Mouse (Mus musculus) lung, embryonic 14.5 days (tissue): ENCODE results near the gene Col18a1. TPM values are rescaled to one million over a fixed set of nuclear protein-coding genes. Genes with fewer than 3 reads are reported as not detected.

Source experiments
- ATAC-seq: fragments of 200-750 bp; cut with Nextera tagmentation; 2 replicates; pipeline ENCODE4 v1.8.0; 2017; ENCODE audit warnings: mild to moderate bottlenecking, moderate TSS enrichment, moderate library complexity; ENCODE audit not compliant: insufficient read depth
- DNase-seq: peaks from one replicate; pipeline ENCODE4 v3.0.0-alpha.2; 2015
- H3K27ac ChIP-seq: fragments of 300-500 bp; sonication (generic); 2 replicates; pipeline ENCODE4 v1.5.1; 2014; ENCODE audit warnings: low read depth, mild to moderate bottlenecking, moderate library complexity
- H3K27me3 ChIP-seq: fragments of 300-500 bp; sonication (generic); 2 replicates; pipeline ENCODE4 v1.6.1; 2014; ENCODE audit warnings: low read length, control low read depth; ENCODE audit not compliant: insufficient read depth
- H3K36me3 ChIP-seq: fragments of 300-500 bp; sonication (generic); 2 replicates; pipeline ENCODE4 v1.6.1; 2014; ENCODE audit warnings: control low read depth; ENCODE audit not compliant: insufficient read depth
- H3K4me1 ChIP-seq: fragments of 300-500 bp; sonication (generic); 2 replicates; pipeline ENCODE4 v1.6.1; 2014; ENCODE audit warnings: antibody characterized with exemption, control low read depth; ENCODE audit not compliant: insufficient read depth
- H3K4me2 ChIP-seq: fragments of 300-500 bp; sonication (generic); 2 replicates; pipeline ENCODE4 v1.6.1; 2014; ENCODE audit warnings: mild to moderate bottlenecking
- H3K4me3 ChIP-seq: fragments of 300-500 bp; sonication (generic); 2 replicates; pipeline ENCODE4 v1.5.1; 2014; ENCODE audit warnings: low read depth, low read length
- H3K9ac ChIP-seq: fragments of 300-500 bp; sonication (generic); 2 replicates; pipeline ENCODE4 v1.6.1; 2014
- H3K9me3 ChIP-seq: fragments of 300-500 bp; sonication (generic); 2 replicates; pipeline ENCODE4 v1.6.1; 2016; ENCODE audit warnings: low read depth, low read length, control low read depth
- CTCF ChIP-seq: IDR thresholded peaks from 2 replicates; pipeline ENCODE4 v1.5.1; 2016; ENCODE audit warnings: antibody characterized with exemption, low read depth
- WGBS: fragments of 180-500 bp; shearing (Covaris S2); extraction: QIAGEN DNeasy Blood & Tissue Kit; methylation state at CpG from one replicate; pipeline ENCODE4 v1.1.7; 2014; 5-methylcytosine and 5-hydroxymethylcytosine counted together
- polyA plus RNA-seq: library from polyadenylated mRNA; unstranded; fragments of >200 nt; fragmentation: Nextera tagmentation; extraction: Ambion mirVana; gene quantifications from 2 replicates; pipeline ENCODE4 v1.2.1, GENCODE M21; 2014

Col18a1 gene
- polyA plus RNA-seq, 1 experiment from 2014 or later, result 217 TPM

- H3K4me2 ChIP-seq, result no peak overlapping the region
Observed at GRCm38 (mm10) chr10:77111550-77112249, 54.6 kb downstream of the Col18a1 start.

GRCm38 (mm10) chr10:77110843-77111242 is 55.5 kb downstream of the Col18a1 start:
- Histone ChIP-seq H3K27me3 (no peaks in the 10 kb centered on the region), H3K27ac (no peak overlapping the region), H3K9me3 (no peaks in the 10 kb centered on the region), H3K9ac (no peak overlapping the region), H3K4me2 (no peak overlapping the region), H3K36me3 (no peaks in the 10 kb centered on the region), H3K4me3 (no peak overlapping the region), H3K4me1 (peaks cover 9% of the 10 kb centered on the region)
- no peak for TF ChIP-seq CTCF
- no peak for ATAC-seq
- WGBS, result 64% methylated on average over 7 of the region's 7 CpGs
- no peak for DNase-seq

More at GRCm38 (mm10) chr10:77111550-77112249, 54.6 kb downstream of the Col18a1 start:
- Histone ChIP-seq H3K9ac (no peak overlapping the region), H3K27ac (no peak overlapping the region), H3K27me3 (no peaks in the 10 kb centered on the region), H3K36me3 (no peaks in the 10 kb centered on the region), H3K4me3 (no peak overlapping the region), H3K9me3 (no peaks in the 10 kb centered on the region), H3K4me1 (peaks cover 16% of the 10 kb centered on the region)
- ATAC-seq (no peak), DNase-seq (no peak)
- TF ChIP-seq CTCF, result no peak
- WGBS, result 65% methylated on average over 4 of the region's 4 CpGs

GRCm38 (mm10) chr10:77110010-77110409 is 56.3 kb downstream of the Col18a1 start:
- WGBS, result 71% methylated on average over 9 of the region's 9 CpGs
- no peak overlapping the region for H3K9ac ChIP-seq
- H3K36me3 ChIP-seq, result no peaks in the 10 kb centered on the region
- H3K27ac ChIP-seq, result no peak overlapping the region
- H3K4me1 ChIP-seq, result peaks cover 9% of the 10 kb centered on the region
- H3K4me2 ChIP-seq, result no peak overlapping the region
- DNase-seq (no peak), ATAC-seq (no peak)
- TF ChIP-seq CTCF, result no peak
- H3K4me3 ChIP-seq, result no peak overlapping the region
- H3K27me3 ChIP-seq, result no peaks in the 10 kb centered on the region
- no peaks in the 10 kb centered on the region for H3K9me3 ChIP-seq

- Histone ChIP-seq H3K27me3 (no peaks in the 10 kb centered on the region), H3K36me3 (no peaks in the 10 kb centered on the region), H3K4me3 (no peak overlapping the region), H3K9ac (no peak overlapping the region), H3K9me3 (no peaks in the 10 kb centered on the region), H3K4me2 (no peak overlapping the region), H3K27ac (no peak overlapping the region), H3K4me1 (0 out of 2 replicates have a peak, but pooled peaks cover 3% of the 10 kb centered on the region)
- ATAC-seq, result no peak
- no peak for TF ChIP-seq CTCF
- WGBS, result 79% methylated on average over 4 of the region's 4 CpGs
- no peak for DNase-seq
Observed at GRCm38 (mm10) chr10:77108106-77108505, 58.2 kb downstream of the Col18a1 start.

- no peak for ATAC-seq
- H3K4me2 ChIP-seq, result no peak overlapping the region
- H3K27me3 ChIP-seq, result no peaks in the 10 kb centered on the region
- no peak overlapping the region for H3K4me3 ChIP-seq
- H3K36me3 ChIP-seq, result no peaks in the 10 kb centered on the region
- no peak for DNase-seq
- no peak overlapping the region for H3K9ac ChIP-seq
- no peak overlapping the region for H3K27ac ChIP-seq
- no peaks in the 10 kb centered on the region for H3K4me1 ChIP-seq
- no peak for TF ChIP-seq CTCF
- H3K9me3 ChIP-seq, result no peaks in the 10 kb centered on the region
Observed at GRCm38 (mm10) chr10:77104327-77104726, 62.0 kb downstream of the Col18a1 start.

- Histone ChIP-seq H3K4me1 (no peaks in the 10 kb centered on the region), H3K27ac (peak overlapping the region; percentile 8; the same call in 1 of the 2 replicates), H3K4me3 (no peak overlapping the region), H3K4me2 (no peak overlapping the region), H3K9ac (no peak overlapping the region), H3K36me3 (no peaks in the 10 kb centered on the region), H3K9me3 (no peaks in the 10 kb centered on the region), H3K27me3 (no peaks in the 10 kb centered on the region)
- WGBS, result 38% methylated on average over 8 of the region's 8 CpGs
- DNase-seq (no peak), ATAC-seq (no peak)
- TF ChIP-seq CTCF, result no peak
Observed at GRCm38 (mm10) chr10:77103689-77104088, 62.7 kb downstream of the Col18a1 start.

- 78% methylated on average over 4 of the region's 4 CpGs for WGBS
- H3K36me3 ChIP-seq, result peaks cover 13% of the 10 kb centered on the region; the same call in 1 of the 2 replicates
- H3K4me1 ChIP-seq, result peaks cover 8% of the 10 kb centered on the region; the same call in 1 of the 2 replicates
- no peaks in the 10 kb centered on the region for H3K9me3 ChIP-seq
- no peak overlapping the region for H3K9ac ChIP-seq
- H3K4me3 ChIP-seq, result no peak overlapping the region
- ATAC-seq (no peak), DNase-seq (no peak)
- no peak overlapping the region for H3K27ac ChIP-seq
- no peaks in the 10 kb centered on the region for H3K27me3 ChIP-seq
- H3K4me2 ChIP-seq, result no peak overlapping the region
- no peak for TF ChIP-seq CTCF
Observed at GRCm38 (mm10) chr10:77099777-77100176, 66.6 kb downstream of the Col18a1 start.
